Mouse (Mus musculus): ENCODE results near the gene Zfp541. TPM values are rescaled to one million over a fixed set of nuclear protein-coding genes. Genes with fewer than 3 reads are reported as not detected.

The Zfp541 gene
- polyA plus RNA-seq, 1 experiment from 2014 or later: not detected

Other genes starting within 250 kb of the Zfp541 start
- gene Obox6, start 222.1 kb upstream of the Zfp541 start, polyA plus RNA-seq (2016; fragmentation: Nextera tagmentation; extraction: Ambion mirVana): not detected in 2 replicates
- gene Crx, start 181.8 kb upstream of the Zfp541 start, polyA plus RNA-seq (2016; fragmentation: Nextera tagmentation; extraction: Ambion mirVana): not detected in 2 replicates
- not detected in 2 replicates for gene Crxos, start 179.2 kb upstream of the Zfp541 start, polyA plus RNA-seq (2016; fragmentation: Nextera tagmentation; extraction: Ambion mirVana)
- gene Selenow, start 139.4 kb upstream of the Zfp541 start, polyA plus RNA-seq (2016; fragmentation: Nextera tagmentation; extraction: Ambion mirVana): 750 and 752 TPM in 2 replicates
- 136 and 152 TPM in 2 replicates for gene Nop53, start 115.7 kb upstream of the Zfp541 start, polyA plus RNA-seq (2016; fragmentation: Nextera tagmentation; extraction: Ambion mirVana)
- 22.1 and 26.2 TPM in 2 replicates for gene Ehd2, start 94.2 kb upstream of the Zfp541 start, polyA plus RNA-seq (2016; fragmentation: Nextera tagmentation; extraction: Ambion mirVana)
- gene Bicra, start 13.9 kb upstream of the Zfp541 start, polyA plus RNA-seq (2016; fragmentation: Nextera tagmentation; extraction: Ambion mirVana): 5.8 and 7.4 TPM in 2 replicates
- 182 and 196 TPM in 2 replicates for gene Napa, start 36.6 kb downstream of the Zfp541 start, polyA plus RNA-seq (2016; fragmentation: Nextera tagmentation; extraction: Ambion mirVana)
- gene Kptn, start 58.1 kb downstream of the Zfp541 start, polyA plus RNA-seq (2016; fragmentation: Nextera tagmentation; extraction: Ambion mirVana): 31.6 and 34.9 TPM in 2 replicates
- gene Slc8a2, start 68.0 kb downstream of the Zfp541 start, polyA plus RNA-seq (2016; fragmentation: Nextera tagmentation; extraction: Ambion mirVana): 0.24 and 0.28 TPM in 2 replicates
- gene Meis3, start 113.3 kb downstream of the Zfp541 start, polyA plus RNA-seq (2016; fragmentation: Nextera tagmentation; extraction: Ambion mirVana): 22.5 and 41.8 TPM in 2 replicates
- gene Dhx34, start 160.2 kb downstream of the Zfp541 start, polyA plus RNA-seq (2016; fragmentation: Nextera tagmentation; extraction: Ambion mirVana): 12.9 and 14.8 TPM in 2 replicates
- gene C5ar2, start 182.3 kb downstream of the Zfp541 start, polyA plus RNA-seq (2016; fragmentation: Nextera tagmentation; extraction: Ambion mirVana): 0.54 and 0.57 TPM in 2 replicates
- 0.31 and 1.0 TPM in 2 replicates for gene C5ar1, start 197.7 kb downstream of the Zfp541 start, polyA plus RNA-seq (2016; fragmentation: Nextera tagmentation; extraction: Ambion mirVana)
- 6.2 and 10.0 TPM in 2 replicates for gene Inafm1, start 211.8 kb downstream of the Zfp541 start, polyA plus RNA-seq (2016; fragmentation: Nextera tagmentation; extraction: Ambion mirVana)
- 19.6 and 31.0 TPM in 2 replicates for gene Ccdc9, start 225.0 kb downstream of the Zfp541 start, polyA plus RNA-seq (2016; fragmentation: Nextera tagmentation; extraction: Ambion mirVana)
- 8.3 and 9.5 TPM in 2 replicates for gene Bbc3, start 246.6 kb downstream of the Zfp541 start, polyA plus RNA-seq (2016; fragmentation: Nextera tagmentation; extraction: Ambion mirVana)

Data from heart, embryonic 10.5 days (tissue).